Mouse (Mus musculus) regulatory T cell (primary cell): ENCODE measurements around the gene Vdac2.

Experiments
- in situ Hi-C: fragments of 300-600 bp; cut with MboI, MseI; formaldehyde crosslinking; loops from one replicate; pipeline ENCODE4 v1.15.1; 2025; ENCODE audit warnings: high pct_unique_total_duplicates

Vdac2 gene

DNA sequence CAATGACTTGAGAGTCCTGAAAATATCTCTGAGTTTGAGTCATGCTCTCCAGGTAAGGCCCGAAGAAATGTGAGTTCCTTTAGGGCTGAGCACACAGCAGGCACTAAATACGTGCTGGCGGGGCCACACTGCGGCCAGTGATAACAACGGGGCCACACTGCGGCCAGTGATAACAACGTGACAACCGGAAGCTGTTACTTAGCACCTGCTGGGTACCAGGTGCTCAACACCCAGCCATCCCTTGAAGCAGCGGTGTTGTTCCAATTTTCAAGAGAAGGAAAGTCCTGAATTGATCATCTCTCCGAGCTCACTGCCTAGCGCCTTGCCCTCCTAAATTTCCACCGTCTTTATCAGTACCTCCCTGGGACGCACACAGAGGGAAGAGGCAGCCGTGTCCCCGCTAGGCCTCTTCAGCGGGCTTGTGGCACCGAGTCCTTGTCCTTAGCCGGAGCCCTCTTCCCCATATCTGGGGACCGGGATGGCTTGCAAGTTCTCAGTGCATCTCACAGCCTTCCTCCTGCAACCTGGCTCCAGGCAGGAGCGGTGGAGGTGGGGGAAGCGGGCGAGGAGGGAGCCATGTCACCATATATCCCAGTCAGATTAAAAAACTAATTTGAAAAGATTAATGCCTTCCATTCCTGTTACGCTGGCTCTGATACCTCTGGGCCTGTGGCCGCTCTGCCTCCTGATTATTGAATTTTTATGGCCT lies 25.5 kb downstream of the Vdac2 start:
- in situ Hi-C loops = loop anchor here (5.0 kb wide), 2 partner anchors 38 to 98 kb away; partner anchors contain the start of genes Dusp13 and Samd8

DNA sequence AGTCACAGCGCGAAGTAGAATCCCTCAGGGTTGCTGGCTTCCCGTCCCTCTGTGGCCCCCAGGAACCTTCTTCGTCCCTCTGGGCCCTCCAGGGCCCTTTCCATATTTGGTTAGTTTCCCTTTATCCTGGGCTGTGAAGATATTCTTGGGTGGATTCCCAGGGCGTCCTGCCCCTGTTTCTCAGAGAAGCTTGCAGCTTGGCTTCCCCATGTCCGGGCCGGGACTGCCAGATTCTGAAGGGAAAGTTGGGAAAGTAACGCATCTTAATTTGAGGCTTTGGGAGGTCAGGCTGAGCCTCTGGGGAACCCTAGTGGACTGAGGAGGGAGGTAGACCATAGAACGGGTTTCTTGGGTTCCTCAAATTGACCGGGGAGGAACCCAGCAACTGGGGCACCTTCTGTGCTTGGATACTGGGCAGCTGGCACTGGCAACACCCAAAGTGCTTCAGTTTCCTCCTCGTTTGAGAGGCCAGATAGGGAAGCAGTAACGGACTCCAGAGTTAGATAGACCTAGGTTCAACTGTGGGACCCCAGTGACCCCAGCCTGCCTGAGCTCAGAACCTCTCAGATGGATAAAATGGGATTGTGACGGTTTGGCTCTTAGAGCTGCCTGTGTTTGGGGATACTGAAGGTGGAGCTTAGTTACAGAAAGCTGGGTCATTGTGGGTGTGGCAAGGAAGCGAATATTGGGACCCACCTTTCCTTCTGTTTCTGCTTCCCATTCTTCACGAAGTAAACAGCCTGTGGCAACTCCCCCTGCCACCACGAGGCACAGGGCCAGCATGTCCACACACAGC lies 27.2 kb downstream of the Vdac2 start:
- in situ Hi-C loops = loop anchor here (5.0 kb wide), 2 partner anchors 40 to 100 kb away; partner anchors contain the start of genes Dusp13 and Samd8

DNA sequence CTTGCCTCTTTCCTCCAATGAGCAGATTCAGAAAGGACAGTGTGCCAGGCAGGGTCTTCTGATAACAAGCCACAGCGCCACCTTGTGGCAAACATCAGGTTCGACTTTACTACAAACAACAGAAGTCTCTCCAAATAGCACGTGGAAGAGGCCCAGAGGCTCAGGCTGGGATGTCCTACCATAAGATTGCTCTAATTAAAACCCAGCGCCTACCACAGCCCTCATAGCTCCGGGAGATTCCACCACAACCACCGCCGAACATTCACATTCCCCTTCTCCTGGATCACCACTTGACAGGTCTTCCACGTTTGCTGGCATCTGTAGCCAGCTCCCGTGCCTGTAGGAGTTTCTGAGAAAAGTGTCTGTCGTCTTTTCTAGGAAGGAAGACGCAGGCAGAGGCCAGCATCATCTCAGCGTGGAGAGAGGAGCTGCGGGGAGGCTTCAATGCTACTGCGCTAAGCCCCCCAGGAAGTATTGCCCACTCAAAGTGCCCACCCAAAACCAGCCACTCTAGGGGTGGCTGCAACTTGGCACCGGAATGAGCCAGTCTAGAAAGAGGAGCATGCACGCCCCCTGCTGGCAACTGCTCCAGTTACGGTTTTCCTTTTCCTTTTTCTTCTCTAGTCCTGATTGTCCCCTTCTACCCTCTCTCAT lies 28.5 kb downstream of the Vdac2 start:
- in situ Hi-C loops = loop anchor here (5.0 kb wide), 2 partner anchors 41 to 101 kb away; partner anchors contain the start of genes Dusp13 and Samd8

DNA sequence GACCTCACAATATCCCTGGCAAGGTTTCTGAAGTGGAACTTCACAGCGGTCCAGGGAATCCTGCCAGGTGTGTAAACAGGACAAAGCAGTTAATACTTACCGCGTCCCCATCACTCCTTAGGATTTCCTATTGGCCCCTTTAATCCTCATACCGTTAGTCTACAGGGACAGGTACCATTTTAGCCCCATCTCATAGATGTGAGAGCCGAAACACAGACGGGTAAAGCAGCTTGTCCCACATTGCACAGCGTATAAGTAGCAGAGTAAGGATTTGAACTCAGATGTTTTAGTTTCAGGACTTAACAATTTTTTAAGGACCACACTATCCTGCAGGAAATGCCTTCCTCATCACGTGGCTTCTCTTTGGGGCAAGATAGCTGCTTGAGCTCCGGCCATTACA lies 29.2 kb downstream of the Vdac2 start:
- in situ Hi-C loops = loop anchor here (5.0 kb wide), 2 partner anchors 42 to 102 kb away; partner anchors contain the start of genes Dusp13 and Samd8

DNA sequence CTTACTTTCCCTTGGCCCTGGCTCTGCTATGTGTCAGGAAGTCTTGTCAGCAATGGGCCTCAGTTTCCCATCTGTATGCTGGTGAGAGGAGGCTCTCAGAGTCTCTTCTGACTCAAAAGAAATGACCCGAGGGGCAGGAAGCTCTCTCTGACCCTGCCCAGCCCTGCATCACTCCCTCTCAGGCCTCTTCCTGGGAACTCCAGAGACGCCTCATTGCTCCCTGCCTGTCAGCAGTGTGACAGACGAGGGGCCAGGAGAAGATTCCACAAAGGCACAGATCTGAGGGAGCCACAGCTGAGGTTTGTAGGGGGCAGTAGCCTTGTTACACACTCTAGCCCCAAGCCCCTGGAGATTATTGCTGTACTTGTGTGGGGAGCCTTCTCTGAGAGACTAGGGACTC lies 30.9 kb downstream of the Vdac2 start:
- in situ Hi-C loops = no loop called here

DNA sequence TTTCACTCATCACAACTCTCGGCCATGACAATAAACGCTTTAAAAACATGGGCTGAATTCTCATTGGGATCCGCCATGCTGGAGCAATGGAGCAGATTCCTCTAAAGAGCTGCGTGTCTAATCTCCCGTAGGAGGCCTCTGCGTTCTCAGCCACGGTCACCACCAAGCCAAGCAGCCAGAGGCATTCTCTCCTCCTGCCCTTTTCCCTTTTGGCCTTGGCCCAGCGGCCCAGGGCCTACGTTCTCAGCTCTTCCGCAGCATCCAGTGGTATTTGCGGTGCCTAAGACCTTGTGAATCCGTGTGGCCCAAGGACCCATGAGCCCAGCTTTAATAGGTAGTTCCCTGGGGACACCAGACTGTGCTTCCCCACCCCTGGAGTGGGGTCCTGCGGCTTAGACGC lies 31.8 kb downstream of the Vdac2 start:
- in situ Hi-C loops = no loop called here

DNA sequence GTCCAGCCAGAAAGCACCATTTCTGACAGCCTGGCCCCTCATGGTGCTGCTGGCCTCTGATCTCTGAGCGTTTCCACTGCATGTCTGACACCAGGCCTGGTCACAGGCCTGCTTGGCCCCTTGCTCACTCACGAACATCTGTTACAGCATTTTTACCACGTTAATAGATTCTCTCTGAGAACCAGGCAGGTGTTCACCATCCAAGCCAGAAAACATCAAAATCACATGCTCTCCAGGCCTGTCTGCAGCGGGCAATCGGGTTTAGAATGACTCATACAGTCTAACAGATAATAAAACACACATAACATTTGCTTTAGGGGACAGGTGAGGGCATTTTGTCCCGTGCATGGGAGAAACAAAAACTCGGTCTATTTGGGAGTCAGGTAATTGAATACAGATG lies 41.3 kb downstream of the Vdac2 start:
- in situ Hi-C loops = no loop called here

DNA sequence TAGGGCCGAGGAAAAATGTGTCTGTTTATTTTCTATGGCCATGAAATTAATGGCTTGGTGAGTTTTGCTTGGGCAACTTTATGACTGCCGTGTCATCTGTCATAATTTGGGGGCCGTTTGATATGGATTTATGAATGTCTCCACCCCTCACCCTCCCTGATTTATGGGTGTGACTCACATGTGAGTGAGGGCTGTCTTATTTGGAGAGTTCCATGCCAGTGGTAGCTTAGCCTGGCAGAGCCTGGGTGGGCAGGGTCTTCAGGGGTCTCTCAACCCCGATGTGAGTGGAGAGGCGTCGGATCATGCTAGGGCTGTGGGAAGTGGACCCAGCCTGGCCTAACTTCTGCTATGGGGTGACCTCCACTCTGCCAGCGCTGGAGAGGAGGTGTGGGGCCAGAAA lies 41.8 kb downstream of the Vdac2 start:
- in situ Hi-C loops = no loop called here

DNA sequence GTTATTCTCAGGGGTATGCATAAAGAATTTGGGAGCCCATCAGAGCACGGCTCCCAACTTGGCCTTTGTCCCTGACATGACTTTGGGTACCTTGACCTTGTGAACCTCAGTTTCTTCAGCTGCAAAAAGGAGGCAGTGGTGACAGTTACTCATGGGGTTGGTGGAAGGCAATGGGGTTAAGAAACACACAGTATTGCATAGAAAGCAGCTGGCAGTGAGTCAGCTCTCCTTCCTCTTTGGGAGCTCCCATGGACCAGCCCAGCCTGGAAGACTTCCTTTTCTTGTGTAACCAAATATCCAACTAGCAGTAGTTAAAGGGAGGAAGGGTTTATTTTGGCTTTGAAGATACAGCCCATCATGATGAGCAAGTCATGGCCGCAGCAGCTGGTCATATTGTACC lies 65.4 kb downstream of the Vdac2 start:
- in situ Hi-C loops = no loop called here

DNA sequence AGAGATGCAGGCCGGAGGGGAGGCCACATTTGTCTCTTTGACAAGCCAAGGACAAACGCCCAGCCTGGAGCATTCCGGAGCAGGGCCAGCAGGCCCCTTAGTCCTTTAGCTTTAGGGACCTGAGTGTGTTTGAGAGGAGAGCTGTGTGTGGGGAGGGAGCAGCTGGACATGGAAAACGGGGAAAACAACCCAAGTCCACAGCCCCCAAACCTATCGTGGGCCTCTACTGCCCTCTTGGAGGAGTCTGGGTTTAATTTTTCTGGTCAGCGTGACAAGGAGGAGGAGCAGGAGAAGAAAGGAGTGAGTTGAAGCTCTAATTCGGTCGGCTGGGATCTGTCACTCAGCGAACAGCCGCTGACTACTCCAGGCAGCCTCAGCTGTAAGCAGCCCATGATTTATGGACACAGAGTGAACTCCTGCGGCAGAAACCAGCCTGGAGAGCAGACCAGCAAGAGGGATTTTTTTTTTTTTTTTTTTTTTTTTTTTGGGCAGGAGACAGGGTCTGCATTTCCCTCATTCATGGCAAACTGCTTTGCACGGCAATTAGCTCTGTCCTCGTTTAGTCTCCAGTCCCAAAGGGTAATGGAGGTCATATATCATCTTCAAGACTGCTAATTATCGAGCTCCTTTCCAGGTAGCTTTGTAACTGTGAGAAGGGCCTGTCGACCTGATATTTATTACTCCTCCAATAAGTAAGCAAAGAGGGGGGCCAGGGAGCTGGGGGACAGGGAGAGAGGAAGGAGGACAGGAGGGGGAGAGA lies 66.7 kb downstream of the Vdac2 start:
- in situ Hi-C loops = no loop called here

DNA sequence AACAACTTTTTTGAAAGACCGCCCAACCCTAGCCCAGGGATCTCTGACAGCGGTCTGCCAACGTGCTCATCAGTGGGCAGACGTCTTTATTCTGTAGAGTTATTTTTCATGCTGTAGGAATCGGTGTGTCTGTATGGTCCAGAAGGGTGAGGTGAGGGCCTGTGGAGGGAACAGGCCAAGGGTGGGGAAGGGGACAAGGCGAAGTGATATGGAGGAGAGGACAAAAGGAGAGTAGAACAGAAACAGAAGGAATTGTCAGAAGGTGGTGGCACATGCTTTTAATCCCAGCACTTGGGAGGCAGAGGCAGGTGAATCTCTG lies 67.3 kb downstream of the Vdac2 start:
- in situ Hi-C loops = no loop called here
